Mouse (Mus musculus) gastrocnemius, postnatal 14 days (tissue): Measurements from ENCODE around the gene Slc18b1. TPM values are rescaled to one million over a fixed set of nuclear protein-coding genes. Genes with fewer than 3 reads are reported as not detected.

Source experiments
- total RNA-seq, 2 experiments: library from RNA; stranded (reverse); gene quantifications; 2 replicates each; pipeline ENCODE4 v1.2.3; 2021

Slc18b1 gene
- total RNA-seq, 2 experiments from 2014 or later = 12.2 to 13.0 TPM

Other genes with a start within 250 kb of the Slc18b1 start
- 100 to 1,000 TPM; 252 to 272 TPM for gene Rps12, start 9.7 kb upstream of the Slc18b1 start, total RNA-seq
- not detected for gene Vnn3, start 54.5 kb downstream of the Slc18b1 start, total RNA-seq
- gene Vnn1, start 97.7 kb downstream of the Slc18b1 start, total RNA-seq = under 1 TPM; 0.10 to 0.40 TPM
- gene Taar1, start 123.4 kb downstream of the Slc18b1 start, total RNA-seq = not detected
- not detected for gene Taar2, start 141.6 kb downstream of the Slc18b1 start, total RNA-seq
- gene Taar3, start 152.6 kb downstream of the Slc18b1 start, total RNA-seq = not detected
- not detected for gene Taar4, start 163.5 kb downstream of the Slc18b1 start, total RNA-seq
- not detected for gene Taar5, start 173.7 kb downstream of the Slc18b1 start, total RNA-seq
- not detected for gene Taar6, start 188.7 kb downstream of the Slc18b1 start, total RNA-seq
- gene Taar7a, start 196.5 kb downstream of the Slc18b1 start, total RNA-seq = not detected
- gene Taar7b, start 203.0 kb downstream of the Slc18b1 start, total RNA-seq = not detected
- gene Taar7d, start 230.2 kb downstream of the Slc18b1 start, total RNA-seq = not detected
- gene Taar7e, start 240.6 kb downstream of the Slc18b1 start, total RNA-seq = not detected